Mouse (Mus musculus): Measurements from ENCODE around the gene Fstl4. TPM values are rescaled to one million over a fixed set of nuclear protein-coding genes. Genes with fewer than 3 reads are reported as not detected.

The Fstl4 gene
- total and polyA plus RNA-seq, 2 experiments from 2014 or later = 7.1 to 9.4 TPM

DNA sequence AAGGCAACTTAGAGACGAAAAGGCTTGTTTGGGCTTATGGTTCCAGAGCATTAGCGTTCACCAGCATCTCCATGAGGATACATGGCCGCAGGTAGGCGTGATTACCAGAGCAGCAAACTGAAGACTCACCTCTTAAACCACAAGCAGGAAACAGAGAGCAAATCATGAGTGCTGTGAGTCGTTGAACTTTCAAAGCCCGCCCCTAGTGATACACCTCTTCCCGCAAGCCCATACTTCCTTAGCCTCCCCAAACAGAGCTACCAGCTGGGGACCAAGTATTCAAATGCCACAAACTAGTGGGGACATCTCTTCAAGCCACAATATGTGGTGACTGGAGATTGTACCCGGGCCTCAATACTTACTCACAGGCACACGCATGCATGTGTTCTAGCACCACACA is 332.4 kb downstream of the Fstl4 start:
- no peak overlapping the region for H3K9ac ChIP-seq (replicated peaks; ENCODE audit: low read length, poor library complexity, severe bottlenecking)
- no peak overlapping the region for H3K4me2 ChIP-seq (ENCODE audit: low read depth, low read length, poor library complexity, severe bottlenecking)
- H3K36me3 ChIP-seq (ENCODE audit: insufficient read depth, low read length) = no peaks in the 10 kb centered on the region
- no peak for TF ChIP-seq CTCF (IDR thresholded peaks at IDR 0.05)
- ATAC-seq (ENCODE audit: low FRiP score) (no peak), DNase-seq (ENCODE audit: low spot score) (no peak)
- H3K27ac ChIP-seq (ENCODE audit: low read depth, low read length) = no peak overlapping the region
- WGBS = 92% methylated on average over 9 of the region's 9 CpGs
- H3K4me3 ChIP-seq (ENCODE audit: low read depth, low read length) = no peak overlapping the region
- no peaks in the 10 kb centered on the region for H3K27me3 ChIP-seq (ENCODE audit: insufficient read depth, low read length)
- H3K4me1 ChIP-seq (ENCODE audit: insufficient read depth, low read length) = no peaks in the 10 kb centered on the region
- H3K9me3 ChIP-seq (ENCODE audit: low read length) = no peaks in the 10 kb centered on the region

DNA sequence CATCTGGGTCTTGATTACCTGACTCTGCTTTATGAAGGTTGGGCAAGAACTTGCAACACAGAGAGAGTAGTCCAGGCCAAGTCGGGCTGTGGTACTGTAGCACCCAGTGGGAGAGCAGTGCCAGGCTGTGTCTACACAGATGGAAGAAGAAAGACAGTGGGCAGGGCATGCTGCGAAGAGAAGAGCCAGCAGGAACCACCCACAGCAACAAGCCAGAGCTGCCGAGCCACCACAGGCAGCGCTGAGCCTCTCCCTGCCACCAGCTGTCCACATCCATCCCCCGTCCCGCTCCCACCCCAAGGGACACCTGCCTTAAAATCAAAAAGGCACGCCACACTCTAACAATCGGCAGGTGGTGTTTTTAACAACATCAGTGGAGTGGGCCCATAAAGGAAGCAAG is 332.9 kb downstream of the Fstl4 start:
- Histone ChIP-seq H3K9me3 (ENCODE audit: low read length) (no peaks in the 10 kb centered on the region), H3K27ac (ENCODE audit: low read depth, low read length) (no peak overlapping the region), H3K4me1 (ENCODE audit: insufficient read depth, low read length) (no peaks in the 10 kb centered on the region), H3K4me3 (ENCODE audit: low read depth, low read length) (no peak overlapping the region), H3K36me3 (ENCODE audit: insufficient read depth, low read length) (no peaks in the 10 kb centered on the region), H3K4me2 (ENCODE audit: low read depth, low read length, poor library complexity, severe bottlenecking) (no peak overlapping the region), H3K27me3 (ENCODE audit: insufficient read depth, low read length) (no peaks in the 10 kb centered on the region), H3K9ac (replicated peaks; ENCODE audit: low read length, poor library complexity, severe bottlenecking) (no peak overlapping the region)
- 79% methylated on average over 8 of the region's 8 CpGs for WGBS
- no peak for DNase-seq (ENCODE audit: low spot score)
- no peak for ATAC-seq (ENCODE audit: low FRiP score)
- TF ChIP-seq CTCF (IDR thresholded peaks at IDR 0.05) = no peak

DNA sequence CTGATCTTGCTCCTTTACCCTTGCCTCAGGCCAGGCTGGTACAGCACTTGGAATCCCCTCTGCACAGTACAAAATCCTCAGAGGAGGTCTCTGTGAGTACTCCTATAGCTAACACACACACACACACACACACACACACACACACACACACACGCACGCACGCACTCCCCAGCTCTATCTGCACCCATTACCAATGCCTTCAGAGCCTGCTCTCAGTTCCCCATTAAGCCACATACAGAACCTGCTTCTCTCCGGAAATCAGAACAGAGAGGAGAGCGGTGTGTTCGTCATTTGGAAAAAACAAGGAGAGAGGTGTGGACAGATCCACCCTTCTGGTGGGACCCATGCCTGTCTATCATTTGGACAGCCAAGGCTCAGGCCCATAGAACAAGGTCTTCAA is 333.4 kb downstream of the Fstl4 start:
- Histone ChIP-seq H3K27ac (ENCODE audit: low read depth, low read length) (no peak overlapping the region), H3K4me3 (ENCODE audit: low read depth, low read length) (no peak overlapping the region), H3K4me1 (ENCODE audit: insufficient read depth, low read length) (no peaks in the 10 kb centered on the region), H3K36me3 (ENCODE audit: insufficient read depth, low read length) (no peaks in the 10 kb centered on the region), H3K9ac (replicated peaks; ENCODE audit: low read length, poor library complexity, severe bottlenecking) (no peak overlapping the region), H3K4me2 (ENCODE audit: low read depth, low read length, poor library complexity, severe bottlenecking) (no peak overlapping the region), H3K9me3 (ENCODE audit: low read length) (no peaks in the 10 kb centered on the region), H3K27me3 (ENCODE audit: insufficient read depth, low read length) (no peaks in the 10 kb centered on the region)
- TF ChIP-seq CTCF (IDR thresholded peaks at IDR 0.05) = no peak
- ATAC-seq (ENCODE audit: low FRiP score) (no peak), DNase-seq (ENCODE audit: low spot score) (no peak)
- WGBS = 94% methylated on average over 6 of the region's 6 CpGs

DNA sequence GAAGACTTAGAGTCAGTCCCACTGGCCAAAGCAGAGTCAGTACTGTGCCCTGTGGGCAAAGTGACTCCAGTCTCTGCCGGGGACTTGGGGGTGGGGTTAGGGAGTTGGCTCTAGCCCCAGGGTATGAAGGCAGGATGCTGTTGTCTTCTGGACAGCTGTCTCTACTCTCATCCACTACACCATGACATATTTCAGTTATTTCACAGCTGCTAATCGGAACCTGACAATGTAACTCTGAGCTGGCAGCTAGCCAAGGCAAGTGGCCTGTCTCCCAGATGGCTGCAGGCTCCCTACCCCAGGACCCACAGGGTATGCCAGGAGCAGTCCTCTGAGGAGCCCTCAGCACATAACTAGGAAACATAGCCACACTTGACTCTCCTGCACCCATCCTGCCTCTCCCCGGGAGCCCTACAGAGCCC is 334.4 kb downstream of the Fstl4 start:
- 59% methylated on average over 3 of the region's 3 CpGs for WGBS
- H3K9ac ChIP-seq (replicated peaks; ENCODE audit: low read length, poor library complexity, severe bottlenecking) = no peak overlapping the region
- no peaks in the 10 kb centered on the region for H3K4me1 ChIP-seq (ENCODE audit: insufficient read depth, low read length)
- DNase-seq (ENCODE audit: low spot score) = peak; percentile 54
- no peak overlapping the region for H3K27ac ChIP-seq (ENCODE audit: low read depth, low read length)
- H3K36me3 ChIP-seq (ENCODE audit: insufficient read depth, low read length) = no peaks in the 10 kb centered on the region
- no peak for ATAC-seq (ENCODE audit: low FRiP score)
- no peak overlapping the region for H3K4me3 ChIP-seq (ENCODE audit: low read depth, low read length)
- no peaks in the 10 kb centered on the region for H3K27me3 ChIP-seq (ENCODE audit: insufficient read depth, low read length)
- no peak overlapping the region for H3K4me2 ChIP-seq (ENCODE audit: low read depth, low read length, poor library complexity, severe bottlenecking)
- TF ChIP-seq CTCF (IDR thresholded peaks at IDR 0.05) = no peak
- H3K9me3 ChIP-seq (ENCODE audit: low read length) = no peaks in the 10 kb centered on the region

DNA sequence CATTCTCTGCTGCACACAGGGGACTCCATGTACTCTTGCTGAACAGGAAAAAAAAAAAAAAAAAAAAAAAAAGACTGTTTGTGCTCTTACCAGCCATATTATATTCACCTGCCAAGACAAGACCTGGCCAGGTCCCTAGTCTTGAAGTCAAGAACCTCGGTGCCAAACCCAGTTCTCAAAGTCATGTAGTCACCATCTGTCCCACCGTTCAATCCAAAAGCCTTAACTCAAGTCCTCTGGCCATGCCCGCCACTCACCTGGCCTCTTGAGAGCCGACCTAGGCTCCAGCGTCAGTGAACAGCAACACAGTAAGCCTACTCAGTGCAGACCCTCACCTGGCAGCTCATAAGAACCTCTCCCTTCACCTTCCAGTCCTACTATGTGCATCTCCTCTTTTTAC is 334.9 kb downstream of the Fstl4 start:
- 91% methylated on average over 5 of the region's 5 CpGs for WGBS
- Histone ChIP-seq H3K27ac (ENCODE audit: low read depth, low read length) (no peak overlapping the region), H3K4me1 (ENCODE audit: insufficient read depth, low read length) (no peaks in the 10 kb centered on the region), H3K9ac (replicated peaks; ENCODE audit: low read length, poor library complexity, severe bottlenecking) (no peak overlapping the region), H3K36me3 (ENCODE audit: insufficient read depth, low read length) (no peaks in the 10 kb centered on the region), H3K4me3 (ENCODE audit: low read depth, low read length) (no peak overlapping the region), H3K9me3 (ENCODE audit: low read length) (no peaks in the 10 kb centered on the region), H3K4me2 (ENCODE audit: low read depth, low read length, poor library complexity, severe bottlenecking) (no peak overlapping the region), H3K27me3 (ENCODE audit: insufficient read depth, low read length) (no peaks in the 10 kb centered on the region)
- ATAC-seq (ENCODE audit: low FRiP score) (no peak), DNase-seq (ENCODE audit: low spot score) (no peak)
- no peak for TF ChIP-seq CTCF (IDR thresholded peaks at IDR 0.05)

DNA sequence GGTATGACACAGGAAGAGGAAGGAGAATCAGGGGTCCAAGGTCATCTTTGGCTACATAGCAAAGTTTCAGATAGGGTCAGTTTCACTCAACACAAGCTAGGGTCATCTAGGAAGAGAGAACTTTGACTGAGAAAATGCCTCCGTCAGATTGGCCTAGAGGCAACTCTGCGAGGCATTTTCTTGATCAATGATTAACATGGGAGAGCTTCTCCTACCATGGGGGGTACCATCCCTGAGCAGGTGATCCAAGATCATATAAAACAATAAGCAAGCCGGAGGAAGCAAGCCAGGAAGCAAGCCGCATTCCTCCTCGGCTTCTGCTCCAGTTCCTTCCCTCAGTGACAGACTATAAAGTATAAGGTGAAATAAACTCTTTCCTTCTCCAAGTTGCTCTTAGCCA is 337.3 kb downstream of the Fstl4 start:
- Histone ChIP-seq H3K36me3 (ENCODE audit: insufficient read depth, low read length) (no peaks in the 10 kb centered on the region), H3K4me1 (ENCODE audit: insufficient read depth, low read length) (no peaks in the 10 kb centered on the region), H3K4me3 (ENCODE audit: low read depth, low read length) (no peak overlapping the region), H3K4me2 (ENCODE audit: low read depth, low read length, poor library complexity, severe bottlenecking) (no peak overlapping the region), H3K9ac (replicated peaks; ENCODE audit: low read length, poor library complexity, severe bottlenecking) (no peak overlapping the region), H3K9me3 (ENCODE audit: low read length) (no peaks in the 10 kb centered on the region), H3K27ac (ENCODE audit: low read depth, low read length) (no peak overlapping the region), H3K27me3 (ENCODE audit: insufficient read depth, low read length) (no peaks in the 10 kb centered on the region)
- DNase-seq (ENCODE audit: low spot score) = no peak
- no peak for ATAC-seq (ENCODE audit: low FRiP score)
- WGBS = 90% methylated on average over 5 of the region's 5 CpGs
- no peak for TF ChIP-seq CTCF (IDR thresholded peaks at IDR 0.05)

Measured in midbrain, postnatal 0 days (tissue).